In genomic region chr7:102267113-102267579, GRCm38 (mm10) we compare ENCODE assay signal across 1 mouse cellular context.
A peak's percentile ranks its signal among the peaks of the same experiment; 100 is the strongest.
TF ChIP-seq lines count a peak whose summit lies in the region.

No protein-coding gene starts in this region.

TF ChIP-seq in CH12.LX, 34 proteins besides CTCF, POLR2A, EP300 and RAD21 (continued from another document):
- TF ChIP-seq NELFE (IDR thresholded peaks at IDR 0.05; ENCODE audit: low read depth, low read length) (0 out of 2 replicates have a peak, but pooled peaks have one; percentile 8), NRF1 (IDR thresholded peaks at IDR 0.05; ENCODE audit: low read depth, low read length) (peak; percentile 28; the same call in 1 of the 2 replicates), ZC3H11A (IDR thresholded peaks at IDR 0.05; ENCODE audit: low read depth, low read length) (no peak), GABPA (IDR thresholded peaks at IDR 0.05; ENCODE audit: insufficient replicate concordance, low read depth, low read length) (no peak), ZMIZ1 (IDR thresholded peaks at IDR 0.05; ENCODE audit: low read depth, low read length) (no peak), MAZ (IDR thresholded peaks at IDR 0.05; ENCODE audit: low read depth, low read length) (peak; percentile 54; the same call in 1 of the 2 replicates), MXI1 (IDR thresholded peaks at IDR 0.05; ENCODE audit: low read depth, low read length) (peak; percentile 32; the same call in 1 of the 2 replicates), ELF1 (IDR thresholded peaks at IDR 0.05; ENCODE audit: low read depth, low read length) (peak; percentile 32; the same call in 1 of the 2 replicates), SMC3 (IDR thresholded peaks at IDR 0.05; ENCODE audit: low read depth, low read length) (peak; percentile 67)
